Mouse (Mus musculus): ENCODE data around the gene Mcm3ap.

Mcm3ap gene

GRCm38 (mm10) chr10:76489205-76489604, 20.5 kb downstream of the Mcm3ap start:
- no peak for ATAC-seq (ENCODE audit: insufficient number of reproducible peaks, low FRiP score, low TSS enrichment)

GRCm38 (mm10) chr10:76493527-76493926, 24.8 kb downstream of the Mcm3ap start:
- no peak for ATAC-seq (ENCODE audit: insufficient number of reproducible peaks, low FRiP score, low TSS enrichment)

- ATAC-seq (ENCODE audit: insufficient number of reproducible peaks, low FRiP score, low TSS enrichment), result no peak
Measured at GRCm38 (mm10) chr10:76495501-76495900, 26.8 kb downstream of the Mcm3ap start.

GRCm38 (mm10) chr10:76496366-76496765, 27.6 kb downstream of the Mcm3ap start:
- ATAC-seq (ENCODE audit: insufficient number of reproducible peaks, low FRiP score, low TSS enrichment), result no peak

- ATAC-seq (ENCODE audit: insufficient number of reproducible peaks, low FRiP score, low TSS enrichment), result no peak
Measured at GRCm38 (mm10) chr10:76497522-76497921, 28.8 kb downstream of the Mcm3ap start.

- no peak for ATAC-seq (ENCODE audit: insufficient number of reproducible peaks, low FRiP score, low TSS enrichment)
Measured at GRCm38 (mm10) chr10:76504271-76504943, 35.7 kb downstream of the Mcm3ap start.

GRCm38 (mm10) chr10:76505865-76506264, 37.1 kb downstream of the Mcm3ap start:
- ATAC-seq (ENCODE audit: insufficient number of reproducible peaks, low FRiP score, low TSS enrichment), result no peak

GRCm38 (mm10) chr10:76512965-76513583, 44.3 kb downstream of the Mcm3ap start:
- ATAC-seq (ENCODE audit: insufficient number of reproducible peaks, low FRiP score, low TSS enrichment), result no peak

GRCm38 (mm10) chr10:76530922-76531321, 62.2 kb downstream of the Mcm3ap start:
- ATAC-seq (ENCODE audit: insufficient number of reproducible peaks, low FRiP score, low TSS enrichment), result peak; percentile 59; the same call in 1 of the 2 replicates

GRCm38 (mm10) chr10:76531375-76531774, 62.6 kb downstream of the Mcm3ap start, which contains the start of gene Lss:
Gene Lss, plus strand, starts transcription at chr10:76531588.
- ATAC-seq (ENCODE audit: insufficient number of reproducible peaks, low FRiP score, low TSS enrichment), result peak; percentile 98

- peak; percentile 29 for ATAC-seq (ENCODE audit: insufficient number of reproducible peaks, low FRiP score, low TSS enrichment)
Measured at GRCm38 (mm10) chr10:76531828-76532227, 63.1 kb downstream of the Mcm3ap start.

GRCm38 (mm10) chr10:76535526-76535925, 66.8 kb downstream of the Mcm3ap start:
- ATAC-seq (ENCODE audit: insufficient number of reproducible peaks, low FRiP score, low TSS enrichment), result no peak

GRCm38 (mm10) chr10:76537619-76538018, 68.9 kb downstream of the Mcm3ap start:
- no peak for ATAC-seq (ENCODE audit: insufficient number of reproducible peaks, low FRiP score, low TSS enrichment)

GRCm38 (mm10) chr10:76541336-76542085, 72.8 kb downstream of the Mcm3ap start:
- ATAC-seq (ENCODE audit: insufficient number of reproducible peaks, low FRiP score, low TSS enrichment), result no peak

GRCm38 (mm10) chr10:76542636-76543375, 74.1 kb downstream of the Mcm3ap start:
- ATAC-seq (ENCODE audit: insufficient number of reproducible peaks, low FRiP score, low TSS enrichment), result no peak

- ATAC-seq (ENCODE audit: insufficient number of reproducible peaks, low FRiP score, low TSS enrichment), result no peak
Measured at GRCm38 (mm10) chr10:76546566-76546965, 77.8 kb downstream of the Mcm3ap start.

GRCm38 (mm10) chr10:76548218-76548617, 79.5 kb downstream of the Mcm3ap start:
- ATAC-seq (ENCODE audit: insufficient number of reproducible peaks, low FRiP score, low TSS enrichment), result no peak

- ATAC-seq (ENCODE audit: insufficient number of reproducible peaks, low FRiP score, low TSS enrichment), result no peak
Measured at GRCm38 (mm10) chr10:76550458-76550857, 81.7 kb downstream of the Mcm3ap start.

GRCm38 (mm10) chr10:76551556-76551955, 82.8 kb downstream of the Mcm3ap start:
- ATAC-seq (ENCODE audit: insufficient number of reproducible peaks, low FRiP score, low TSS enrichment), result no peak

GRCm38 (mm10) chr10:76554061-76554460, 85.3 kb downstream of the Mcm3ap start:
- ATAC-seq (ENCODE audit: insufficient number of reproducible peaks, low FRiP score, low TSS enrichment), result no peak

GRCm38 (mm10) chr10:76561972-76562371, 93.2 kb downstream of the Mcm3ap start, which contains the start of gene Spatc1l:
Gene Spatc1l, plus strand, starts transcription at chr10:76562272.
- no peak for ATAC-seq (ENCODE audit: insufficient number of reproducible peaks, low FRiP score, low TSS enrichment)

Measured in cerebellum, adult (tissue).